Mouse (Mus musculus) hematopoietic stem cell, adult 5-6 weeks (primary cell): ENCODE results near the gene Zwilch. TPM values are rescaled to one million over a fixed set of nuclear protein-coding genes. Genes with fewer than 3 reads are reported as not detected.
A peak's percentile ranks its signal among the peaks of the same experiment; 100 is the strongest.
"Not testable (repeated sequence)": the region's sequence is repeated elsewhere in the genome, so short reads cannot be mapped to it uniquely, and the experiment has no call there.

Experiments
- ATAC-seq, 2 experiments: fragments of 125-278 bp in 1 of 2; replicated peaks in 1 of 2; 2 replicates each; pipeline ENCODE4 v1.8.0; 2016 to 2017; ENCODE audit warnings: inconsistent platforms in 2 of 2, mild to moderate bottlenecking in 2 of 2, moderate number of reproducible peaks in 2 of 2, low read depth in 1 of 2, moderate TSS enrichment in 1 of 2; ENCODE audit not compliant: low FRiP score in 2 of 2, poor library complexity in 2 of 2, severe bottlenecking in 2 of 2, insufficient read depth in 1 of 2, low TSS enrichment in 1 of 2
- total RNA-seq: library from RNA; stranded (forward); fragments of 172-1452, 232-1000 nt; gene quantifications from 2 replicates; pipeline ENCODE4 v1.2.3, GENCODE M21; 2017

Gene Zwilch
- total RNA-seq, 1 experiment from 2014 or later: 144 TPM

- ATAC-seq: no peak
Observed at GRCm38 (mm10) chr9:64195554-64195953, 22.6 kb upstream of the Zwilch start.

- ATAC-seq: no peak
Observed at GRCm38 (mm10) chr9:64193879-64194278, 21.0 kb upstream of the Zwilch start.

DNA sequence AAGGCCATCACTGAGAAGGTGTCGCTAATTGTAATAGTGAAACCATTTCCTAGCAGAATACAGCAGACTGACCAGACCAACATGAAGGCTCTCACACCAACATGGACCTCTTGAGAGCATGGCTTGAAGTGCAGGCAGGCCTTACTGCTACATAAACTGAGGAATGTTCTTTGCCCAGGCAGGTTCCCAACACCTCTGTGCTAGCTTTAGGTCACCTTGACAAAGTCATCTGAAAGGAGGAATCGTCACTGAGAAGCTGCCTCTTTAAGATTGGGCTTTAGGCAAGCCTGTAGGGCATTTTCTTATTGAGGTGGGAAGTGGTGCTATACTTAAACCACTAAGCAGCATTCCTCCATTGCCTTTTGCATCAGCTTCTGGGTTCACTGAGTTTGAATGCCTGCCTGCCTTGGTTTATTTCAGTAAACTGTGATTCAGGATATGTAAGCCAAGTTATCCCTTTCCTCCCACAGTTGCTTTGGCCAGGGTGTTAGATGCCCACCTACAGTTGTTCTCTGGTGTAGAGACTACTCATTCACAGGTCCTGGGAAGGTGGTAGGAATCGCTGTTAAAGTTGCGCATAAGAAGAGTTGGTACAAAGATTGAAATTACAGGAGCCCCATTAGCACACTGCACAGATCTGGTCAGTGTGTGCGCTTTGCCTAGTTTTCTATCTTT, 11.4 kb upstream of the Zwilch start:
- no peak for ATAC-seq

- not testable (repeated sequence) for ATAC-seq
Observed at GRCm38 (mm10) chr9:64183295-64183694, 10.4 kb upstream of the Zwilch start.

GRCm38 (mm10) chr9:64178974-64179646, 6.2 kb upstream of the Zwilch start, which contains the start of gene Snapc5:
TSS of gene Snapc5 (plus strand) at chr9:64179274.
- ATAC-seq: peak; percentile 93 to 96

DNA sequence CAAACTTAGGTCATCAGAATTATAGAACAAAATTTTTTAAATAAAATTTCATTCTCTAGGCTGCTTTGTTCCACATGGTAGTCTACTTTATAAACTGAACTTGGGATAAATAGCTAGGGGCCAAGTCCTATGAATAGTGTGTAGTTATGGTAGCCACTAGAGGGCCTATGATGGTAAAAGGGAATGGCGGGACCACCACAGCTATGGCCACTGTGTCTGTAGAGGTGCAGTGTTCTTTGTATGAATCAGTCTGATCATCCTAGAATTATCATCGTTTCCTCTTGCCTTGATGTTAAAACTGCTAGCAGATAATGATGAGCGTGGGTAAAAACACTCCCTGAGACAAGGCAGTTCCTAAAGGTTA, 5.7 kb upstream of the Zwilch start:
- peak in 1 of 2 experiments; percentile 18; a peak in 1 of 4 replicates for ATAC-seq

GRCm38 (mm10) chr9:64175378-64175777, 2.5 kb upstream of the Zwilch start:
- ATAC-seq: no peak

DNA sequence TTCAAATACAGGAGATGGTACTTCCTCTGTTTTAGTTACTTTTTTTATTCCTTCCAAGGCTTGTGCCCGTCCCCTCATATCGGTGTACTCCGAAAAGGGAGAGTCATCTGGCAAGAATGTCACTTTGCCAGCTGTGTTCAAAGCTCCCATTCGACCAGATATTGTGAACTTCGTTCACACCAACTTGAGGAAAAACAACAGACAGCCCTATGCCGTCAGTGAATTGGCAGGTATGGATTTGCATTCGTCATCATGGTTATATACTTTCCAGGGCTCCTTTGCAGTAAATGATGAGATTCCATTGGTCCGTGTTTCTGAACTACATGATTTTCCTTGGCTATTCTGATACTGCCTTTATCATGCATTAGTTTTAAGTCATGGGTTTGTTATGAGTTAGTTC, 1.9 kb upstream of the Zwilch start:
- no peak for ATAC-seq

GRCm38 (mm10) chr9:64174341-64174740, 1.4 kb upstream of the Zwilch start:
- ATAC-seq: no peak

- ATAC-seq: no peak
Observed at GRCm38 (mm10) chr9:64173666-64174220, 839 bp upstream of the Zwilch start.

- peak in 1 of 2 experiments; percentile 15; a peak in 1 of 4 replicates for ATAC-seq
Observed at GRCm38 (mm10) chr9:64172145-64172815, 624 bp downstream of the Zwilch start.

DNA sequence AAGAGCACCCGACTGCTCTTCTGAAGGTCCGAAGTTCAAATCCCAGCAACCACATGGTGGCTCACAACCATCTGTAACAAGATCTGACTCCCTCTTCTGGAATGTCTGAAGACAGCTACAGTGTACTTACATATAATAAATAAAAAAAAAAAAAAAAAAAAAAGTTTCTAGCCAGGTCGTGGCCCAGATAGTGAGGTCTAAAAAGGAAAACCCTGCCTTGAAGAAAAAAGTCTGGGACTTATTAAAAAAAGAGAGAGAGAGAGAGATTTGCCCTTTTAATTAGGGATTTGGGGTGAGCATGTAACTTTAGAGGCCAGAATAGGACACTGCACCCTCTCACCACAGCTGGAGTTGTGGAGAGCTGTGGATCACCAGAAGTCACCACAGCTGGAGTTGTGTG, 2.9 kb downstream of the Zwilch start:
- not testable (repeated sequence) for ATAC-seq

- no peak for ATAC-seq
Observed at GRCm38 (mm10) chr9:64160471-64160870, 12.4 kb downstream of the Zwilch start.

DNA sequence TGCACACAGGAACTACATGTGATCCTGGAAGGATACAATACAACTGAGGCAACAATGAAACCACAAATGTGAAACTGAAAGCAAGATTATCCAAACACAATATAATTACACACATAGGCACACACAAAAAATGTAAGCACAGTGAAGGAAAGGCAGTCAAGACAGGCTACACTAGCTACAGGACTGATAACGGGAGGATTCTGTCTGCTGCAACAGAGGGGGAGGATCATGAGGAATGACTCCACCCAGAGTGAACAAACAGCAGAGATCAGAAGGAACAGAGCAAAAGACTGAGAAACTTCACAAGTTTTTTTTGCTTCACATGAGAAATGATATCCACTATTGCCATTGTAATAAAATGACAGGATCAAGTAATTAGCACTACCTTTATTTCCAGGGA, 16.3 kb downstream of the Zwilch start:
- no peak for ATAC-seq

GRCm38 (mm10) chr9:64139879-64140278, 33.0 kb downstream of the Zwilch start:
- no peak for ATAC-seq

- ATAC-seq: not testable (repeated sequence)
Observed at GRCm38 (mm10) chr9:64138896-64139295, 34.0 kb downstream of the Zwilch start.

DNA sequence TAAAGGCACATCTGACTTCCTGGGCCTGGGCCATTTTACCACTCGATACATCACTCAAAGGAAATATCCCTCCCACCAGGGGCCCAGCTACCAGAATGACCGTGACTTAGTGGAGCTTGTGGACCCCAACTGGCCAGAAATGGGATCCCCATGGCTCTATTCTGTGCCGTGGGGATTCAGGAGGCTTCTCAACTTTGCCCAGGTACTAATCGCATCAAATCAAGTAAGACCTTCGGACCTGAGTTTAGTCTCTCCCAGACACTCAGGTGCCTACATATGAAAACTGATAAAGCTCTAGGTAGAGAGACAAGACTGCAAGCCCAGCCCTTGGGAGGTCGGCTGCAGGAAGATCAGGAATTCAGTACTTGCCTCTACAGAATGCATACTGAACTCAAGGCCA, 41.3 kb downstream of the Zwilch start:
- ATAC-seq: no peak

GRCm38 (mm10) chr9:64126121-64126520, 46.8 kb downstream of the Zwilch start:
- peak; percentile 46 to 66; a peak in 3 of 4 replicates for ATAC-seq
